Mouse (Mus musculus) liver, embryonic 14.5 days (tissue): ENCODE measurements around the gene Lima1. TPM values are rescaled to one million over a fixed set of nuclear protein-coding genes. Genes with fewer than 3 reads are reported as not detected.

Source experiments
- ATAC-seq: fragments of 200-750 bp; cut with Nextera tagmentation; 2 replicates; pipeline ENCODE4 v1.8.0; 2017; ENCODE audit warnings: moderate number of reproducible peaks, mild to moderate bottlenecking, moderate library complexity; ENCODE audit not compliant: insufficient read depth
- DNase-seq, 3 experiments: peaks; one replicate each; pipeline ENCODE4 v3.0.0-alpha.2; 2012 to 2013; ENCODE audit warnings: low read depth in 3 of 3, low spot score in 3 of 3
- H3K27ac ChIP-seq: fragments of 300-500 bp; sonication (generic); 2 replicates; pipeline ENCODE4 v1.5.1; 2014; ENCODE audit warnings: moderate library complexity, mild to moderate bottlenecking, control low read depth, inconsistent platforms
- H3K27me3 ChIP-seq: fragments of 300-500 bp; sonication (generic); 2 replicates; pipeline ENCODE4 v1.6.1; 2014; ENCODE audit warnings: mild to moderate bottlenecking, low read length, moderate library complexity; ENCODE audit not compliant: control insufficient read depth, insufficient read depth
- H3K36me3 ChIP-seq: fragments of 300-500 bp; sonication (generic); replicated peaks from 2 replicates; pipeline ENCODE4 v1.6.1; 2014; ENCODE audit warnings: low read depth; ENCODE audit not compliant: control insufficient read depth, insufficient read depth
- H3K4me1 ChIP-seq, 2 experiments: fragments of 200-500 bp in 1 of 2; fragments of 300-500 bp in 1 of 2; sonication (generic) in 1 of 2; replicated peaks; 2 replicates each; pipeline ENCODE4 v1.6.1; 2012 to 2014; ENCODE audit warnings: antibody characterized with exemption in 1 of 2, inconsistent platforms in 1 of 2, low read length in 1 of 2; ENCODE audit not compliant: control insufficient read depth in 2 of 2, insufficient read depth in 2 of 2
- H3K4me2 ChIP-seq: fragments of 300-500 bp; sonication (generic); 2 replicates; pipeline ENCODE4 v1.6.1; 2014; ENCODE audit warnings: low read depth, mild to moderate bottlenecking, control low read depth, moderate library complexity
- H3K4me3 ChIP-seq, 2 experiments: fragments of 200-500 bp in 1 of 2; fragments of 300-500 bp in 1 of 2; sonication (generic) in 1 of 2; 2 replicates each; pipeline ENCODE4 v1.5.1; 2012 to 2014; ENCODE audit warnings: low read depth in 2 of 2, low read length in 2 of 2, mild to moderate bottlenecking in 2 of 2, control low read depth in 1 of 2, inconsistent platforms in 1 of 2, moderate library complexity in 1 of 2; ENCODE audit not compliant: insufficient read depth in 1 of 2
- H3K9ac ChIP-seq: fragments of 300-500 bp; sonication (generic); replicated peaks from 2 replicates; pipeline ENCODE4 v1.6.1; 2014; ENCODE audit warnings: mild to moderate bottlenecking, control low read depth, moderate library complexity
- H3K9me3 ChIP-seq: fragments of 300-500 bp; sonication (generic); 2 replicates; pipeline ENCODE4 v1.6.1; 2016; ENCODE audit warnings: low read length, mixed read lengths; ENCODE audit not compliant: control insufficient read depth
- CTCF ChIP-seq: IDR thresholded peaks from 2 replicates; pipeline ENCODE4 v1.5.1; 2016; ENCODE audit warnings: antibody characterized with exemption, low read depth, control low read depth
- EP300 ChIP-seq: IDR thresholded peaks from 2 replicates; pipeline ENCODE4 v1.6.1; 2016; ENCODE audit warnings: antibody characterized with exemption, low read depth
- WGBS: fragments of 180-500 bp; shearing (Covaris S2); extraction: QIAGEN DNeasy Blood & Tissue Kit; methylation state at CpG from one replicate; pipeline ENCODE4 v1.1.7; 2014; ENCODE audit not compliant: insufficient replicate concordance; 5-methylcytosine and 5-hydroxymethylcytosine counted together
- polyA plus RNA-seq, 2 experiments: library from polyadenylated mRNA; depleted of rRNA in 1 of 2; stranded (reverse) in 1 of 2; unstranded in 1 of 2; fragments of >200 nt; fragmentation: Nextera tagmentation in 1 of 2; extraction: Ambion mirVana in 1 of 2; gene quantifications; 2 replicates each; pipeline versions ENCODE4 v1.2.1 to v1.2.3; 2012 to 2014

The Lima1 gene
- polyA plus RNA-seq, 2 experiments = 5.1 to 6.2 TPM

GRCm38 (mm10) chr15:99861536-99861935 is 13.7 kb downstream of the Lima1 start:
- TF ChIP-seq CTCF = no peak
- no peak for TF ChIP-seq EP300
- H3K4me2 ChIP-seq = no peak overlapping the region
- H3K4me1 ChIP-seq = peaks cover 0 to 2% of the 10 kb centered on the region in 2 experiments; a peak in 1 of 4 replicates
- no peaks in the 10 kb centered on the region; the same call in none of the 2 replicates for H3K27me3 ChIP-seq
- DNase-seq = no peak
- no peak overlapping the region for H3K27ac ChIP-seq
- H3K36me3 ChIP-seq = no peaks in the 10 kb centered on the region
- 57% methylated on average over 6 of the region's 6 CpGs for WGBS
- ATAC-seq = no peak
- no peak overlapping the region for H3K9ac ChIP-seq
- H3K4me3 ChIP-seq = no peak overlapping the region
- no peaks in the 10 kb centered on the region for H3K9me3 ChIP-seq

GRCm38 (mm10) chr15:99859644-99860392 is 15.4 kb downstream of the Lima1 start:
- no peaks in the 10 kb centered on the region for H3K9me3 ChIP-seq
- ATAC-seq (no peak), DNase-seq (no peak)
- no peaks in the 10 kb centered on the region for H3K36me3 ChIP-seq
- H3K27ac ChIP-seq = no peak overlapping the region
- H3K4me3 ChIP-seq = no peak overlapping the region
- H3K4me1 ChIP-seq = no peaks in the 10 kb centered on the region; a peak in 1 of 4 replicates
- WGBS = 53% methylated on average over 9 of the region's 9 CpGs
- no peak overlapping the region for H3K4me2 ChIP-seq
- no peak overlapping the region for H3K9ac ChIP-seq
- no peak for TF ChIP-seq CTCF
- no peak for TF ChIP-seq EP300
- H3K27me3 ChIP-seq = no peaks in the 10 kb centered on the region

GRCm38 (mm10) chr15:99857479-99857878 is 17.8 kb downstream of the Lima1 start:
- no peak for ATAC-seq

GRCm38 (mm10) chr15:99855119-99855518 is 20.1 kb downstream of the Lima1 start:
- Histone ChIP-seq H3K9me3 (no peaks in the 10 kb centered on the region), H3K27me3 (no peaks in the 10 kb centered on the region), H3K4me3 (no peak overlapping the region), H3K36me3 (no peaks in the 10 kb centered on the region), H3K9ac (no peak overlapping the region), H3K4me2 (no peak overlapping the region), H3K27ac (no peak overlapping the region), H3K4me1 (no peaks in the 10 kb centered on the region; a peak in 1 of 4 replicates)
- WGBS = 57% methylated on average over 3 of the region's 3 CpGs
- DNase-seq (no peak), ATAC-seq (no peak)
- TF ChIP-seq CTCF (no peak), EP300 (no peak)

More at GRCm38 (mm10) chr15:99857479-99857878, 17.8 kb downstream of the Lima1 start:
- no peak overlapping the region for H3K4me2 ChIP-seq
- no peaks in the 10 kb centered on the region; a peak in 1 of 4 replicates for H3K4me1 ChIP-seq
- H3K9me3 ChIP-seq = no peaks in the 10 kb centered on the region
- no peaks in the 10 kb centered on the region for H3K27me3 ChIP-seq
- no peak for DNase-seq
- no peak overlapping the region for H3K27ac ChIP-seq
- TF ChIP-seq EP300 (no peak), CTCF (no peak)
- H3K9ac ChIP-seq = no peak overlapping the region
- no peaks in the 10 kb centered on the region for H3K36me3 ChIP-seq
- no peak overlapping the region for H3K4me3 ChIP-seq
- WGBS = 36% methylated on average over 8 of the region's 8 CpGs

- DNase-seq = no peak
- H3K36me3 ChIP-seq = no peaks in the 10 kb centered on the region
- H3K27me3 ChIP-seq = no peaks in the 10 kb centered on the region
- no peak overlapping the region for H3K27ac ChIP-seq
- H3K9me3 ChIP-seq = no peaks in the 10 kb centered on the region
- H3K4me1 ChIP-seq = no peaks in the 10 kb centered on the region; a peak in 2 of 4 replicates
- no peak overlapping the region for H3K4me2 ChIP-seq
- TF ChIP-seq CTCF = no peak
- no peak for TF ChIP-seq EP300
- no peak overlapping the region for H3K9ac ChIP-seq
- ATAC-seq = no peak
- WGBS = 69% methylated on average over 2 of the region's 2 CpGs
- H3K4me3 ChIP-seq = no peak overlapping the region
These were observed 22.5 kb downstream of the Lima1 start for GRCm38 (mm10) chr15:99852606-99853237.
